Mouse (Mus musculus) stomach, postnatal 0 days (tissue): ENCODE results near the gene Rnf114.

ENCODE experiments used
- CTCF ChIP-seq: IDR thresholded peaks from 2 replicates; pipeline ENCODE4 v1.5.1; 2016; ENCODE audit warnings: antibody characterized with exemption, low read depth, mild to moderate bottlenecking, moderate library complexity
- EP300 ChIP-seq: optimal IDR thresholded peaks from 2 replicates; pipeline ENCODE3; 2016; ENCODE audit warnings: antibody characterized with exemption

- TF ChIP-seq EP300 (no peak), CTCF (no peak)
Observed at GRCm38 (mm10) chr2:167515688-167516087, 23.2 kb downstream of the Rnf114 start.
